Mouse (Mus musculus) cerebellum, adult 2 months (tissue): ENCODE measurements around the gene Med16. TPM values are rescaled to one million over a fixed set of nuclear protein-coding genes. Genes with fewer than 3 reads are reported as not detected.
A peak's percentile ranks its signal among the peaks of the same experiment; 100 is the strongest.

Experiments
- DNase-seq, 2 experiments: peaks; one replicate each; pipeline ENCODE4 v3.0.0; 2021
- H3K27ac ChIP-seq: fragments of 200-500 bp; 2 replicates; pipeline ENCODE4 v1.5.1; 2012; ENCODE audit warnings: low read length, control low read depth, inconsistent platforms; ENCODE audit not compliant: insufficient read depth
- H3K27me3 ChIP-seq: fragments of 200-500 bp; 2 replicates; pipeline ENCODE4 v1.6.1; 2012; ENCODE audit warnings: inconsistent platforms, mild to moderate bottlenecking, low read length, moderate library complexity; ENCODE audit not compliant: control insufficient read depth, insufficient read depth
- H3K4me1 ChIP-seq: fragments of 200-500 bp; 2 replicates; pipeline ENCODE4 v1.6.1; 2011; ENCODE audit warnings: low read length; ENCODE audit not compliant: control insufficient read depth, insufficient read depth
- H3K4me3 ChIP-seq: fragments of 200-500 bp; replicated peaks from 2 replicates; pipeline ENCODE3; 2011; ENCODE audit warnings: mild to moderate bottlenecking, low read depth, low read length, control low read depth; ENCODE audit not compliant: insufficient read depth
- CTCF ChIP-seq: fragments of 200-500 bp; IDR thresholded peaks from 2 replicates; pipeline ENCODE4 v1.5.1; 2011; ENCODE audit warnings: low read depth, mild to moderate bottlenecking, control low read depth, low read length, moderate library complexity, borderline replicate concordance; ENCODE audit not compliant: insufficient read depth
- POLR2A ChIP-seq: fragments of 200-500 bp; IDR thresholded peaks from 2 replicates; pipeline ENCODE4 v1.6.1; 2011; ENCODE audit warnings: low read length, control low read depth, borderline replicate concordance; ENCODE audit not compliant: insufficient read depth
- WGBS: fragments of 180-500 bp; shearing (Covaris S2); methylation state at CpG from one replicate; pipeline ENCODE4 v1.1.7; 2018; 5-methylcytosine and 5-hydroxymethylcytosine counted together
- polyA plus RNA-seq: library from polyadenylated mRNA; depleted of rRNA; stranded (reverse); fragments of >200 nt; gene quantifications from 2 replicates; pipeline ENCODE4 v1.2.3, GENCODE M21; 2012

Med16 gene
- polyA plus RNA-seq, 1 experiment = 46.5 TPM

- Histone ChIP-seq H3K27ac (peak overlapping the region; percentile 87), H3K27me3 (no peaks in the 10 kb centered on the region), H3K4me3 (peak overlapping the region; percentile 79), H3K4me1 (peaks cover 40% of the 10 kb centered on the region)
- WGBS = under 1% methylated on average over 83 of the region's 83 CpGs
- no peak for DNase-seq
- TF ChIP-seq CTCF = no peak
- no peak for TF ChIP-seq POLR2A
These were observed 53.8 kb downstream of the Med16 start for GRCm38 (mm10) chr10:79854801-79855541.

GRCm38 (mm10) chr10:79853860-79854795, 54.6 kb downstream of the Med16 start, which contains the start of gene Ptbp1:
Gene Ptbp1 (plus strand): TSS chr10:79854427.
- Histone ChIP-seq H3K4me1 (peaks cover 32% of the 10 kb centered on the region), H3K27me3 (no peaks in the 10 kb centered on the region), H3K4me3 (peak within 1 kb of the TSS; percentile 79), H3K27ac (peak within 1 kb of the TSS; percentile 87)
- under 1% methylated on average over 75 of the region's 75 CpGs for WGBS
- peak; percentile 99 to 100 for DNase-seq
- no peak for TF ChIP-seq CTCF
- peak; percentile 81 for TF ChIP-seq POLR2A

- peak; percentile 84 to 87 for DNase-seq
- H3K27ac ChIP-seq = peak overlapping the region; percentile 74
- TF ChIP-seq CTCF (no peak), POLR2A (no peak)
- H3K4me3 ChIP-seq = peak overlapping the region; percentile 73
- WGBS = 1% methylated on average over 15 of the region's 15 CpGs
- peaks cover 25% of the 10 kb centered on the region for H3K4me1 ChIP-seq
- no peaks in the 10 kb centered on the region for H3K27me3 ChIP-seq
These were observed 55.3 kb downstream of the Med16 start for GRCm38 (mm10) chr10:79853392-79853791.

- 26% methylated on average over 8 of the region's 8 CpGs for WGBS
- TF ChIP-seq CTCF (no peak), POLR2A (no peak)
- H3K4me3 ChIP-seq = peak overlapping the region; percentile 73
- no peaks in the 10 kb centered on the region for H3K27me3 ChIP-seq
- DNase-seq = no peak
- H3K27ac ChIP-seq = peak overlapping the region; percentile 74
- H3K4me1 ChIP-seq = peaks cover 23% of the 10 kb centered on the region
These were observed 55.9 kb downstream of the Med16 start for GRCm38 (mm10) chr10:79852827-79853226.

- Histone ChIP-seq H3K4me1 (peaks cover 17% of the 10 kb centered on the region), H3K4me3 (no peak overlapping the region), H3K27ac (peak overlapping the region; percentile 74), H3K27me3 (no peaks in the 10 kb centered on the region)
- DNase-seq = no peak
- TF ChIP-seq POLR2A = no peak
- WGBS = 61% methylated on average over 9 of the region's 9 CpGs
These were observed 56.5 kb downstream of the Med16 start for GRCm38 (mm10) chr10:79852107-79852789.

- H3K27ac ChIP-seq = no peak overlapping the region
- H3K4me1 ChIP-seq = peaks cover 12% of the 10 kb centered on the region
- no peak overlapping the region for H3K4me3 ChIP-seq
- DNase-seq = no peak
- WGBS = 86% methylated on average over 3 of the region's 3 CpGs
- H3K27me3 ChIP-seq = no peaks in the 10 kb centered on the region
- no peak for TF ChIP-seq POLR2A
These were observed 57.1 kb downstream of the Med16 start for GRCm38 (mm10) chr10:79851653-79852052.

GRCm38 (mm10) chr10:79849941-79850628, 58.6 kb downstream of the Med16 start:
- WGBS = 61% methylated on average over 8 of the region's 8 CpGs
- Histone ChIP-seq H3K27ac (no peak overlapping the region), H3K27me3 (no peaks in the 10 kb centered on the region), H3K4me3 (no peak overlapping the region), H3K4me1 (peaks cover 7% of the 10 kb centered on the region)
- DNase-seq = no peak
- no peak for TF ChIP-seq CTCF
- no peak for TF ChIP-seq POLR2A
